In the genomic region with DNA sequence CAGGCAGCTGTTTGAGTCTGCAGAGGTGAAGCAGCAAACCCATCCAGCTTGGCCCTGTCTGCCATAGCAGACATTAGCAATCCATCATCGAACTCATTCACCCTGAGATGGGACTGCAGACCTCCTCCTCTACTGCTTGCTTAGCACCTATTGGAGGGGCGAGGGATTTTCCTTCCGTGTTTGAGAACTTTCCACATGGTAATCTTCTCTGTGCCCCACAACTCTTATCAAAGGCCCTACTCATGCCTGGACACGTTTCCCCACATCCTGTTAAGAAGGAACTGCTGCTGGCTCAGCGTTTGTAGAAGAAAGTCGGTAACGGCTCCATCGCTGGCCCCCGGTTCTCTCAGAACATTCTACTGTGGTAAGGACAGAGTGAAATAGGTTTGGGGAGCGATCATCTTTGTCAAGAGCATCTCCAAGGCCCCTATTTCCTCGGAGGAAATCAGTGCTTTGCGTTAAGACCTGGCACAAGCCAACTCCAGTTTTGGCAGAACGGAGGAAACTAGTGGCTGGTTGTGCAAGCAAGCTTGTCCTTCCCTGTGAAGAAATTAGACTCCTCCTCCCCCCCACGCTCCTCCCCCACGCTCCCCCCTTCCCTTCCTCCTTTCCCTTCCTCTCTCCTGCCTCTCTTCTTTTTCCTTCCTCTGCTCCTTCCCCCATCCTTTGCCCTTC, we compare ENCODE assay signal across 8 mouse cellular contexts. TPM values are rescaled to one million over a fixed set of nuclear protein-coding genes. Genes with fewer than 3 reads are reported as not detected.
A peak's percentile ranks its signal among the peaks of the same experiment; 100 is the strongest.
DNase-seq lines count a peak whose midpoint lies in the region; ATAC-seq and TF ChIP-seq lines count a peak whose summit lies in the region.

No protein-coding gene starts in this region.

- TF ChIP-seq CTCF in thymus, adult 2 months (IDR thresholded peaks at IDR 0.05; ENCODE audit: borderline replicate concordance, control insufficient read depth, extremely low read depth, insufficient read depth, low read length, poor library complexity), result no peak

- no peak overlapping the region; the same call in 1 of the 2 replicates for H3K9ac ChIP-seq in forebrain, embryonic 11.5 days (ENCODE audit: low read length)
- H3K9ac ChIP-seq in kidney, embryonic 16.5 days (replicated peaks; ENCODE audit: low read length), result peak overlapping the region; percentile 51

- peaks cover 21% of the 10 kb centered on the region for H3K4me1 ChIP-seq in forebrain, embryonic 10.5 days
- H3K4me1 ChIP-seq in forebrain, embryonic 11.5 days (replicated peaks; ENCODE audit: control insufficient read depth, insufficient read depth, low read length), result no peaks in the 10 kb centered on the region
- H3K4me1 ChIP-seq in kidney, embryonic 16.5 days (ENCODE audit: insufficient read depth, low read length), result peaks cover 13% of the 10 kb centered on the region
- H3K4me1 ChIP-seq in thymus, adult 2 months (replicated peaks; ENCODE audit: control insufficient read depth, insufficient read depth, low read length), result peaks cover 34% of the 10 kb centered on the region

- peak; percentile 54; the same call in 1 of the 2 replicates for TF ChIP-seq POLR2A in thymus, adult 2 months (IDR thresholded peaks at IDR 0.05; ENCODE audit: control insufficient read depth, extremely low read depth, insufficient read depth, low read length, poor library complexity)

- H3K27ac ChIP-seq in forebrain, embryonic 10.5 days, result peak overlapping the region; percentile 63
- no peak overlapping the region for H3K27ac ChIP-seq in forebrain, embryonic 11.5 days (ENCODE audit: low read depth, low read length)
- peak overlapping the region; percentile 91 for H3K27ac ChIP-seq in kidney, embryonic 16.5 days (ENCODE audit: low read length)
- peak overlapping the region; percentile 90 for H3K27ac ChIP-seq in thymus, adult 2 months (ENCODE audit: control insufficient read depth, insufficient read depth, low read length)

- 73% methylated on average over 15 of the region's 15 CpGs for WGBS in forebrain, embryonic 10.5 days
- 75% methylated on average over 15 of the region's 15 CpGs for WGBS in forebrain, embryonic 11.5 days
- 41% methylated on average over 15 of the region's 15 CpGs for whole genome bisulfite sequencing in kidney, embryonic 16.5 days
- WGBS in thymus, adult 2 months, result 1% methylated on average over 15 of the region's 15 CpGs

- no peaks in the 10 kb centered on the region for H3K36me3 ChIP-seq in forebrain, embryonic 10.5 days (replicated peaks)
- H3K36me3 ChIP-seq in forebrain, embryonic 11.5 days (ENCODE audit: control insufficient read depth, insufficient read depth, low read length), result no peaks in the 10 kb centered on the region
- no peaks in the 10 kb centered on the region for H3K36me3 ChIP-seq in kidney, embryonic 16.5 days (ENCODE audit: insufficient read depth, low read length)
- H3K36me3 ChIP-seq in thymus, adult 2 months (ENCODE audit: control insufficient read depth, insufficient read depth, low read length), result no peaks in the 10 kb centered on the region

- H3K27me3 ChIP-seq in forebrain, embryonic 10.5 days (ENCODE audit: poor library complexity, severe bottlenecking), result no peaks in the 10 kb centered on the region
- no peaks in the 10 kb centered on the region for H3K27me3 ChIP-seq in forebrain, embryonic 11.5 days (ENCODE audit: control insufficient read depth, insufficient read depth, low read length)
- H3K27me3 ChIP-seq in kidney, embryonic 16.5 days (ENCODE audit: insufficient read depth, low read length), result no peaks in the 10 kb centered on the region
- no peaks in the 10 kb centered on the region for H3K27me3 ChIP-seq in thymus, adult 2 months (ENCODE audit: control insufficient read depth, insufficient read depth, low read length)

- no peak for DNase-seq in forebrain, embryonic 10.5 days (ENCODE audit: extremely low spot score, low spot score)
- DNase-seq in forebrain, embryonic 11.5 days (ENCODE audit: low spot score), result no peak
- peak; percentile 87 for DNase-seq in NIH3T3 (ENCODE audit: low read depth)
- DNase-seq in lung, postnatal 36 days, result peak; percentile 75
- DNase-seq in thymus, adult 2 months, result peak; percentile 86
- DNase-seq in right cerebral cortex, postnatal 14 days, result no peak

- ATAC-seq in forebrain, embryonic 11.5 days (replicated peaks; ENCODE audit: low FRiP score), result no peak
- ATAC-seq in granulocyte monocyte progenitor cell, adult 5-6 weeks (replicated peaks; ENCODE audit: poor library complexity, severe bottlenecking), result peak; percentile 78
- peak; percentile 39 for ATAC-seq in kidney, embryonic 16.5 days (ENCODE audit: low FRiP score, low TSS enrichment)

- H3K9me3 ChIP-seq in forebrain, embryonic 10.5 days, result no peaks in the 10 kb centered on the region
- no peaks in the 10 kb centered on the region; the same call in 1 of the 2 replicates for H3K9me3 ChIP-seq in forebrain, embryonic 11.5 days (ENCODE audit: control insufficient read depth, low read length)
- no peaks in the 10 kb centered on the region for H3K9me3 ChIP-seq in kidney, embryonic 16.5 days (ENCODE audit: low read length)

- no peak overlapping the region for H3K4me2 ChIP-seq in forebrain, embryonic 11.5 days (ENCODE audit: low read depth, low read length, severe bottlenecking)
- H3K4me2 ChIP-seq in kidney, embryonic 16.5 days (replicated peaks; ENCODE audit: low read depth, low read length), result peak overlapping the region; percentile 50

- H3K4me3 ChIP-seq in forebrain, embryonic 10.5 days, result peak overlapping the region; percentile 6; the same call in 1 of the 2 replicates
- no peak overlapping the region for H3K4me3 ChIP-seq in forebrain, embryonic 11.5 days (ENCODE audit: low read depth, low read length)
- peak overlapping the region; percentile 12; the same call in 1 of the 2 replicates for H3K4me3 ChIP-seq in kidney, embryonic 16.5 days (ENCODE audit: low read length)
- H3K4me3 ChIP-seq in thymus, adult 2 months (ENCODE audit: control insufficient read depth, insufficient read depth, low read length), result peak overlapping the region; percentile 66

RNA-seq across cellular contexts. Expression of gene Ccdc63, which starts 4.9 kb away (rescaled TPM):
- not detected in 2 replicates for polyA plus RNA-seq in forebrain, embryonic 10.5 days (2016; fragmentation: Nextera tagmentation; extraction: Ambion mirVana)
- not detected in 2 replicates for polyA plus RNA-seq in forebrain, embryonic 11.5 days (2014; fragmentation: Nextera tagmentation; extraction: Ambion mirVana)
- 1.1 and 2.0 TPM in 2 replicates for total RNA-seq in granulocyte monocyte progenitor cell, adult 5-6 weeks (2014; fragmentation: Nextera tagmentation)
- total RNA-seq in granulocyte monocyte progenitor cell, adult 5-6 weeks (2017), result 0.60 TPM in 1 of 2 replicates, not detected in the other
- 0.15 TPM in 1 of 2 replicates, not detected in the other for polyA plus RNA-seq in kidney, embryonic 16.5 days (2015; fragmentation: Nextera tagmentation; extraction: Ambion mirVana)
- 0.23 and 0.42 TPM in 2 replicates for polyA plus RNA-seq in thymus, adult 2 months (2012; rRNA removed)

RNA-seq across cellular contexts. Expression of gene Ppp1cc, which starts 12.6 kb away (rescaled TPM):
- 337 and 341 TPM in 2 replicates for polyA plus RNA-seq in forebrain, embryonic 10.5 days (2016; fragmentation: Nextera tagmentation; extraction: Ambion mirVana)
- 364 and 378 TPM in 2 replicates for polyA plus RNA-seq in forebrain, embryonic 11.5 days (2014; fragmentation: Nextera tagmentation; extraction: Ambion mirVana)
- 284 and 366 TPM in 2 replicates for total RNA-seq in granulocyte monocyte progenitor cell, adult 5-6 weeks (2014; fragmentation: Nextera tagmentation)
- total RNA-seq in granulocyte monocyte progenitor cell, adult 5-6 weeks (2017), result 247 and 254 TPM in 2 replicates
- polyA plus RNA-seq in kidney, embryonic 16.5 days (2015; fragmentation: Nextera tagmentation; extraction: Ambion mirVana), result 269 and 277 TPM in 2 replicates
- 194 and 220 TPM in 2 replicates for polyA plus RNA-seq in thymus, adult 2 months (2012; rRNA removed)

RNA-seq across cellular contexts. Expression of gene Myl2, which starts 44.8 kb away (rescaled TPM):
- polyA plus RNA-seq in forebrain, embryonic 10.5 days (2016; fragmentation: Nextera tagmentation; extraction: Ambion mirVana), result not detected in 2 replicates
- polyA plus RNA-seq in forebrain, embryonic 11.5 days (2014; fragmentation: Nextera tagmentation; extraction: Ambion mirVana), result not detected in 2 replicates
- not detected in 2 replicates for total RNA-seq in granulocyte monocyte progenitor cell, adult 5-6 weeks (2014; fragmentation: Nextera tagmentation)
- total RNA-seq in granulocyte monocyte progenitor cell, adult 5-6 weeks (2017), result not detected in 2 replicates
- 1.7 and 2.3 TPM in 2 replicates for polyA plus RNA-seq in kidney, embryonic 16.5 days (2015; fragmentation: Nextera tagmentation; extraction: Ambion mirVana)
- polyA plus RNA-seq in thymus, adult 2 months (2012; rRNA removed), result 0.79 and 169 TPM in 2 replicates

Comparison
In these comparisons a context has a peak if more than half of its experiments do, and no peak if none do; other contexts are left out.
1. DNase-seq: peak in NIH3T3 (single experiment), lung, postnatal 36 days (single experiment) and thymus, adult 2 months (single experiment); none in forebrain, embryonic 10.5 days (single experiment), forebrain, embryonic 11.5 days (single experiment) and right cerebral cortex, postnatal 14 days (single experiment).